Mouse (Mus musculus) spleen, adult 10 weeks (tissue): ENCODE data around the gene Cyp2j8. TPM values are rescaled to one million over a fixed set of nuclear protein-coding genes. Genes with fewer than 3 reads are reported as not detected.

Experiments
- polyA plus RNA-seq: library from polyadenylated mRNA; stranded (reverse); fragments of 350-450 nt; fragmentation: Illumina TruSeq; extraction: RNeasy Lipid Tissue Mini Kit (QIAGEN cat#74804); gene quantifications from one replicate; pipeline ENCODE4 v1.2.3, GENCODE M21; 2015; ENCODE audit warnings: low replicate concordance; ENCODE audit not compliant: insufficient read depth

Gene Cyp2j8
- polyA plus RNA-seq: not detected

DNA sequence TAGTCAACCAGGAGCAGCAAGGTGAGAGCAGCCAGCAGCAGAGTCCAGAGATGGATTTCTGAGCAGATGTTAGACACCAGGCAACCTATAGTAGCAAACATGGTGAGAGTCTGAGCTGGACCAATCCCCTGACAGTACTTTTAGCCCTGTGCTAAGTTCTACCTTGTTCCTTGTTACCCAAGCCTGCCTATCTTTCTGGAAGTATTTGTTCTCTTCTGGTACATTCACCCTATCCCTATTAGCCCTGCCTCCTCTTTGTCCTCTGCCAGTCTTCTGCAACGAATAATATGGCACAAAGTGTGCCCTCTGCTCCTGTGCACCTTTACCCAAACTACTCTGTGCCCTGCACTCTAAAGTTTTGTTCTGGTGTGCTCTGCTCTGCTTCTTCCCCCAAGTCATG lies at the start of gene Cyp2j8:
Cyp2j8 (minus strand) TSS at position 101 of the 400 bp plus-strand sequence.

DNA sequence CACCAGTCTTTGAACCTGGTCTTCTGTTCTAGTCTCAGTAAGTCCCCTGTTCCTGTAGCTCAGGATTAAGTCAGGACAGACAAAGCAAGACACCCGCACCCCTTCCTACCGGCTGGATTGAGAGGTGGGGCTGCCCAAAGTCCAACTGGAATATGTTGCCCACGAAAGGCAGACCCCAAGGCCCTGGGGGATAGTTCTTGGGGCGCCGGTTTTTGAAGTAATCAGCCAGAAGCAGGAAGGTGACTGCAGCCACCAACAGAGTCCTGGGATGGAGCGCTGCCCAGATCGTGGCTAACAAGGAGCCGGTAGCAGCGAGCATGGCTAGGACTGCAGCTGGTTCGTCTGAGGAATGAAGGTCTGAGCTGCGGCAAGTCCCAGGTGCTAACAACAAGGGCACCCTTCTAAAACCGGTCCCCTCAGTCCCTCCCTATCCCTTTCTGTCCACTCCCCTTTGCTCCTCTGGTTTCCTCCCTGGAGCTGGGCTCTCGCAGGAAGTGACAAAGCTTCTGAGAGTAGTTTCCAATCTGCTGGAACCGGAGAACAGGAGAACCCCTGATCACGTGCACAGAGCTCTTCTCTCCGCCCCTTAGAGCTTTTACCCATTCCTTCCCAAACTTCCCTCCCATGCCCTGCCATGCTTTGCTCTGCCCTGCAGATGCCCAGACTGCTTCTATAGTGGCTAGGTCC lies 46.1 kb upstream of the Cyp2j8 start, which contains the start of gene Cyp2j6:
Cyp2j6 (minus strand) TSS at position 529 of the 687 bp plus-strand sequence.

Other genes with a start within 250 kb of the Cyp2j8 start
- not detected for gene Cyp2j11, start 158.7 kb downstream of the Cyp2j8 start, polyA plus RNA-seq
- gene Cyp2j6, start 46.3 kb upstream of the Cyp2j8 start, polyA plus RNA-seq: 2.6 TPM
- gene Cyp2j9, start 84.2 kb upstream of the Cyp2j8 start, polyA plus RNA-seq: 2.4 TPM
- gene Cyp2j5, start 156.8 kb upstream of the Cyp2j8 start, polyA plus RNA-seq: not detected